Mouse (Mus musculus) ES-E14 (cell line): ENCODE results near the gene Fry.

ENCODE experiments used
- CHD2 ChIP-seq: IDR thresholded peaks from 2 replicates; pipeline ENCODE4 v1.6.1; 2014; ENCODE audit warnings: mild to moderate bottlenecking, low read depth, low read length, inconsistent platforms
- MAFK ChIP-seq: IDR thresholded peaks from 2 replicates; pipeline ENCODE4 v1.6.1; 2014; ENCODE audit warnings: mild to moderate bottlenecking, low read depth, low read length, inconsistent platforms; ENCODE audit not compliant: insufficient read depth
- ZC3H11A ChIP-seq: IDR thresholded peaks from 2 replicates; pipeline ENCODE4 v1.6.1; 2012; ENCODE audit warnings: low read depth, mild to moderate bottlenecking, inconsistent platforms, low read length, borderline replicate concordance
- ZNF384 ChIP-seq: IDR thresholded peaks from 2 replicates; pipeline ENCODE4 v1.6.1; 2012; ENCODE audit warnings: low read depth, low read length, inconsistent platforms

DNA sequence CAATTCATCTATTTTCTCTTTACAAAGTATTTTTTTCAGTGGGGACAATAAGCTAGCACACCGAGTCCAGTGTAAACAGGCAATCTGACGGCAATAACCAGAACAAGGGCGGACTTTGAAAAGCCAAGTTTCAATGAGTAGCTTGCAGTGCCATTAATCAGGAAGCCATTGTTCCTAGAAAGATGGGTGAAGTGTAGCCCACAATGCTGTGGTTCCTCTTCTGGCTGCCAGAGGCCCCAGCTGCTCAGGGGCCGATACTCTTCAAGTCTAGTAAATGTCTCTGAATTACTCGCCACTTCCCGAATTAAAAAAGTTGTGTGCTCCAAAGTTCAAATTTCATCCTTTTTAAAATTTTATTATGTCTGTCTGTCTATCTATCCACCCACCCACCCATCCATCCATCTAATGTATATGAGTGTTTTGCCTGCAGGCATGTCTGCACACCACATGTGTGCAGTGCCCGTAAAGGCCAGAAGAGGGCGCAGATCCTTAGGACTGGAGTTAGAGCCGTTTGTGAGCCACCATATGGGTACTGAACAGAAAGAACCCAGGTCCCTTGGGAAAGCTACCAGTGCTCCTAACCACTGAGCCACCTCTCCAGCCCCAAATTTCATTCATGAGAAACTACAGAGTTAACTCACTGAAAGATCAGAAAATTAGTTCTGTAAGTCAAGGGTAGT is 19.5 kb downstream of the Fry start:
- no peak for TF ChIP-seq CHD2
- TF ChIP-seq ZC3H11A, result no peak
- TF ChIP-seq ZNF384, result no peak
- TF ChIP-seq MAFK, result no peak
